In genomic region chr12:85779707-85780106, GRCm38 (mm10) we compare ENCODE assay signal across 35 mouse cellular contexts. TPM values are rescaled to one million over a fixed set of nuclear protein-coding genes. Genes with fewer than 3 reads are reported as not detected.
"Had no signal": no experiment of that assay in that cellular context is flagged by ENCODE, and none has a peak within 500 bp of the region (broad histone marks: within the 10 kb centered on the region; RNA-seq: fewer than 3 reads in every experiment).

No protein-coding gene starts in this region.

- H3K4me1 ChIP-seq: liver, embryonic 13.5 days; liver, embryonic 15.5 days; midbrain, embryonic 13.5 days; midbrain, embryonic 15.5 days; neural tube, embryonic 12.5 days; neural tube, embryonic 13.5 days had no signal

- H3K27me3 ChIP-seq: limb, embryonic 12.5 days; limb, embryonic 13.5 days; limb, embryonic 15.5 days; liver, embryonic 12.5 days; liver, embryonic 13.5 days; liver, embryonic 15.5 days; midbrain, embryonic 12.5 days; midbrain, embryonic 13.5 days; midbrain, embryonic 15.5 days; neural tube, embryonic 12.5 days; neural tube, embryonic 13.5 days had no signal

- H3K36me3 ChIP-seq: limb, embryonic 10.5 days; limb, embryonic 12.5 days; limb, embryonic 13.5 days; limb, embryonic 15.5 days; liver, embryonic 12.5 days; liver, embryonic 13.5 days; liver, embryonic 15.5 days; midbrain, embryonic 10.5 days; midbrain, embryonic 12.5 days; midbrain, embryonic 13.5 days; midbrain, embryonic 15.5 days; neural tube, embryonic 12.5 days; neural tube, embryonic 13.5 days had no signal

- ATAC-seq: liver, embryonic 12.5 days; liver, postnatal 0 days; midbrain, embryonic 13.5 days; midbrain, embryonic 15.5 days; midbrain, embryonic 16.5 days had no signal

- H3K9ac ChIP-seq: limb, embryonic 12.5 days; limb, embryonic 13.5 days; limb, embryonic 15.5 days; liver, embryonic 12.5 days; liver, embryonic 13.5 days; liver, embryonic 14.5 days; liver, embryonic 15.5 days; liver, postnatal 0 days; lung, embryonic 14.5 days; midbrain, embryonic 12.5 days; midbrain, embryonic 13.5 days; midbrain, embryonic 15.5 days; neural tube, embryonic 12.5 days; neural tube, embryonic 13.5 days had no signal

- H3K4me3 ChIP-seq: left cerebral cortex, adult 2 months; limb, embryonic 10.5 days; limb, embryonic 12.5 days; limb, embryonic 13.5 days; limb, embryonic 15.5 days; liver, embryonic 12.5 days; liver, embryonic 13.5 days; liver, embryonic 15.5 days; megakaryocyte, embryonic 14.5 days; midbrain, embryonic 10.5 days; midbrain, embryonic 12.5 days; midbrain, embryonic 13.5 days; midbrain, embryonic 15.5 days; myocyte; neural tube, embryonic 12.5 days; neural tube, embryonic 13.5 days had no signal

- H3K9me3 ChIP-seq: limb, embryonic 10.5 days; limb, embryonic 12.5 days; limb, embryonic 13.5 days; limb, embryonic 15.5 days; liver, embryonic 12.5 days; liver, embryonic 13.5 days; liver, embryonic 15.5 days; megakaryocyte, embryonic 14.5 days; midbrain, embryonic 10.5 days; midbrain, embryonic 12.5 days; midbrain, embryonic 13.5 days; midbrain, embryonic 15.5 days; neural tube, embryonic 12.5 days; neural tube, embryonic 13.5 days had no signal

- H3K27ac ChIP-seq: left cerebral cortex, adult 2 months; limb, embryonic 10.5 days; limb, embryonic 12.5 days; limb, embryonic 13.5 days; limb, embryonic 15.5 days; liver, embryonic 12.5 days; liver, embryonic 13.5 days; liver, embryonic 14.5 days; liver, embryonic 15.5 days; macrophage; midbrain, embryonic 10.5 days; midbrain, embryonic 12.5 days; midbrain, embryonic 13.5 days; midbrain, embryonic 15.5 days; neural tube, embryonic 12.5 days; neural tube, embryonic 13.5 days had no signal

- H3K4me2 ChIP-seq: limb, embryonic 12.5 days; limb, embryonic 13.5 days; limb, embryonic 15.5 days; liver, embryonic 11.5 days; liver, embryonic 12.5 days; liver, embryonic 13.5 days; liver, embryonic 15.5 days; lung, embryonic 14.5 days; midbrain, embryonic 11.5 days; midbrain, embryonic 12.5 days; midbrain, embryonic 13.5 days; midbrain, embryonic 15.5 days; neural tube, embryonic 12.5 days; neural tube, embryonic 13.5 days had no signal

- DNase-seq: left cerebral cortex, postnatal 4 days; liver; liver, embryonic 13.5 days; liver, postnatal 0 days; lung, adult 18-20 months; lung, adult 2 months; lung, embryonic 14.5 days; lung, postnatal 10 days; lung, postnatal 14 days; lung, postnatal 36 days; midbrain, embryonic 14.5 days had no signal

RNA-seq across cellular contexts. Expression of gene Flvcr2, which starts 33.4 kb away (rescaled TPM):
- total RNA-seq: megakaryocyte progenitor cell, adult 5-6 weeks; megakaryocyte, adult 5-6 weeks; megakaryocyte-erythroid progenitor cell, adult 5-6 weeks; monocyte, adult 5-6 weeks had no signal
